Mouse (Mus musculus): ENCODE measurements around the gene Bud23. TPM values are rescaled to one million over a fixed set of nuclear protein-coding genes. Genes with fewer than 3 reads are reported as not detected.

The Bud23 gene
- total RNA-seq, 1 experiment, result 112 TPM

- H3K4me1 ChIP-seq (ENCODE audit: control insufficient read depth in 2 of 2, insufficient read depth in 2 of 2, low read length in 2 of 2, poor library complexity in 1 of 2), result peaks cover 0 to 13% of the 10 kb centered on the region in 2 experiments; a peak in 1 of 4 replicates
- in situ Hi-C loops (cut with MboI; ENCODE audit: low sequenced_read_pairs in 2 of 2, unreplicated experiment in 2 of 2), result no loop called here
- H3K9ac ChIP-seq (ENCODE audit: insufficient read depth, low read depth, low read length, poor library complexity, severe bottlenecking), result peak overlapping the region; percentile 92; the same call in 1 of the 2 replicates
- H3K4me3 ChIP-seq (ENCODE audit: insufficient read depth in 1 of 2, low read depth in 1 of 2, low read length in 2 of 2, poor library complexity in 1 of 2, severe bottlenecking in 1 of 2), result peak overlapping the region; percentile 82 to 90
- no peaks in the 10 kb centered on the region for H3K9me3 ChIP-seq (ENCODE audit: control insufficient read depth, insufficient read depth, low read depth, low read length)
- H3K36me3 ChIP-seq (ENCODE audit: control insufficient read depth, insufficient read depth, low read length, poor library complexity, severe bottlenecking), result peaks cover 9% of the 10 kb centered on the region; the same call in 1 of the 2 replicates
- no peak for DNase-seq (ENCODE audit: low read depth, low spot score)
- no peak for TF ChIP-seq ZC3H11A (IDR thresholded peaks at IDR 0.05; ENCODE audit: borderline replicate concordance, low read depth, low read length)
- H3K27ac ChIP-seq (ENCODE audit: insufficient read depth, low read depth, low read length, poor library complexity, severe bottlenecking), result no peak overlapping the region
These were observed 54.4 kb downstream of the Bud23 start for GRCm38 (mm10) chr5:135010320-135010709.

GRCm38 (mm10) chr5:135009590-135010319, 55.0 kb downstream of the Bud23 start:
- Histone ChIP-seq H3K27ac (ENCODE audit: insufficient read depth, low read depth, low read length, poor library complexity, severe bottlenecking) (peak overlapping the region; percentile 94), H3K4me1 (ENCODE audit: control insufficient read depth in 2 of 2, insufficient read depth in 2 of 2, low read length in 2 of 2, poor library complexity in 1 of 2) (peaks cover 0 to 13% of the 10 kb centered on the region in 2 experiments; a peak in 1 of 4 replicates), H3K36me3 (ENCODE audit: control insufficient read depth, insufficient read depth, low read length, poor library complexity, severe bottlenecking) (peaks cover 9% of the 10 kb centered on the region; the same call in 1 of the 2 replicates), H3K9ac (ENCODE audit: insufficient read depth, low read depth, low read length, poor library complexity, severe bottlenecking) (peak overlapping the region; percentile 92), H3K9me3 (ENCODE audit: control insufficient read depth, insufficient read depth, low read depth, low read length) (no peaks in the 10 kb centered on the region), H3K4me3 (ENCODE audit: insufficient read depth in 1 of 2, low read depth in 1 of 2, low read length in 2 of 2, poor library complexity in 1 of 2, severe bottlenecking in 1 of 2) (peak overlapping the region; percentile 82 to 90)
- DNase-seq (ENCODE audit: low read depth, low spot score), result peak; percentile 71
- in situ Hi-C loops (cut with MboI; ENCODE audit: low sequenced_read_pairs in 2 of 2, unreplicated experiment in 2 of 2), result no loop called here
- no peak for TF ChIP-seq ZNF384 (IDR thresholded peaks at IDR 0.05; ENCODE audit: low read depth, low read length)
- TF ChIP-seq CHD2 (IDR thresholded peaks at IDR 0.05; ENCODE audit: low read depth, low read length), result no peak
- TF ChIP-seq ZC3H11A (IDR thresholded peaks at IDR 0.05; ENCODE audit: borderline replicate concordance, low read depth, low read length), result no peak
- no peak for TF ChIP-seq MAFK (IDR thresholded peaks at IDR 0.05; ENCODE audit: insufficient read depth, low read depth, low read length)
- peak; percentile 63; the same call in 1 of the 2 replicates for TF ChIP-seq HCFC1 (IDR thresholded peaks at IDR 0.05; ENCODE audit: borderline replicate concordance, insufficient read depth, low read length)

- Histone ChIP-seq H3K4me3 (ENCODE audit: insufficient read depth in 1 of 2, low read depth in 1 of 2, low read length in 2 of 2, poor library complexity in 1 of 2, severe bottlenecking in 1 of 2) (peak within 1 kb of the TSS; percentile 82 to 90), H3K27ac (ENCODE audit: insufficient read depth, low read depth, low read length, poor library complexity, severe bottlenecking) (peak within 1 kb of the TSS; percentile 94), H3K9me3 (ENCODE audit: control insufficient read depth, insufficient read depth, low read depth, low read length) (no peaks in the 10 kb centered on the region), H3K36me3 (ENCODE audit: control insufficient read depth, insufficient read depth, low read length, poor library complexity, severe bottlenecking) (peaks cover 9% of the 10 kb centered on the region; the same call in 1 of the 2 replicates), H3K4me1 (ENCODE audit: control insufficient read depth in 2 of 2, insufficient read depth in 2 of 2, low read length in 2 of 2, poor library complexity in 1 of 2) (peaks cover 0 to 13% of the 10 kb centered on the region in 2 experiments; a peak in 1 of 4 replicates), H3K9ac (ENCODE audit: insufficient read depth, low read depth, low read length, poor library complexity, severe bottlenecking) (peak within 1 kb of the TSS; percentile 92)
- peak; percentile 100 for DNase-seq (ENCODE audit: low read depth, low spot score)
- in situ Hi-C loops (cut with MboI; ENCODE audit: low sequenced_read_pairs in 2 of 2, unreplicated experiment in 2 of 2), result no loop called here
- TF ChIP-seq MAFK (IDR thresholded peaks at IDR 0.05; ENCODE audit: insufficient read depth, low read depth, low read length) (no peak), ZNF384 (IDR thresholded peaks at IDR 0.05; ENCODE audit: low read depth, low read length) (no peak), HCFC1 (IDR thresholded peaks at IDR 0.05; ENCODE audit: borderline replicate concordance, insufficient read depth, low read length) (no peak; the same call in none of the 2 replicates), CHD2 (IDR thresholded peaks at IDR 0.05; ENCODE audit: low read depth, low read length) (no peak), ZC3H11A (IDR thresholded peaks at IDR 0.05; ENCODE audit: borderline replicate concordance, low read depth, low read length) (no peak)
These were observed 55.8 kb downstream of the Bud23 start, which contains the start of gene Abhd11 for GRCm38 (mm10) chr5:135008671-135009589. Gene Abhd11, plus strand, starts transcription at chr5:135009152.

GRCm38 (mm10) chr5:135007802-135008571, 56.8 kb downstream of the Bud23 start:
- in situ Hi-C loops (cut with MboI; ENCODE audit: low sequenced_read_pairs in 2 of 2, unreplicated experiment in 2 of 2), result no loop called here
- no peak for TF ChIP-seq CHD2 (IDR thresholded peaks at IDR 0.05; ENCODE audit: low read depth, low read length)
- TF ChIP-seq HCFC1 (IDR thresholded peaks at IDR 0.05; ENCODE audit: borderline replicate concordance, insufficient read depth, low read length), result no peak
- no peak for TF ChIP-seq ZNF384 (IDR thresholded peaks at IDR 0.05; ENCODE audit: low read depth, low read length)
- no peak for TF ChIP-seq MAFK (IDR thresholded peaks at IDR 0.05; ENCODE audit: insufficient read depth, low read depth, low read length)
- no peak for TF ChIP-seq ZC3H11A (IDR thresholded peaks at IDR 0.05; ENCODE audit: borderline replicate concordance, low read depth, low read length)
- H3K4me3 ChIP-seq (ENCODE audit: insufficient read depth in 1 of 2, low read depth in 1 of 2, low read length in 2 of 2, poor library complexity in 1 of 2, severe bottlenecking in 1 of 2), result peak overlapping the region; percentile 63 to 71
- peaks cover 0 to 13% of the 10 kb centered on the region in 2 experiments; a peak in 1 of 4 replicates for H3K4me1 ChIP-seq (ENCODE audit: control insufficient read depth in 2 of 2, insufficient read depth in 2 of 2, low read length in 2 of 2, poor library complexity in 1 of 2)
- no peak for DNase-seq (ENCODE audit: low read depth, low spot score)
- no peaks in the 10 kb centered on the region for H3K9me3 ChIP-seq (ENCODE audit: control insufficient read depth, insufficient read depth, low read depth, low read length)
- H3K27ac ChIP-seq (ENCODE audit: insufficient read depth, low read depth, low read length, poor library complexity, severe bottlenecking), result peak overlapping the region; percentile 93
- H3K9ac ChIP-seq (ENCODE audit: insufficient read depth, low read depth, low read length, poor library complexity, severe bottlenecking), result peak overlapping the region; percentile 84
- H3K36me3 ChIP-seq (ENCODE audit: control insufficient read depth, insufficient read depth, low read length, poor library complexity, severe bottlenecking), result peaks cover 9% of the 10 kb centered on the region; the same call in 1 of the 2 replicates

Other genes starting within 250 kb of the Bud23 start
- gene Tmem270, start 158.2 kb downstream of the Bud23 start, total RNA-seq (2012; rRNA removed), result not detected in 2 replicates
- not detected in 2 replicates for gene Cldn13, start 149.4 kb downstream of the Bud23 start, total RNA-seq (2012; rRNA removed)
- gene Mettl27, start 132.6 kb downstream of the Bud23 start, total RNA-seq (2012; rRNA removed), result 15.6 and 17.3 TPM in 2 replicates
- 150 and 350 TPM in 2 replicates for gene Cldn4, start 118.0 kb downstream of the Bud23 start, total RNA-seq (2012; rRNA removed)
- gene Cldn3, start 78.7 kb downstream of the Bud23 start, total RNA-seq (2012; rRNA removed), result 8.4 and 24.1 TPM in 2 replicates
- gene Abhd11, start 55.8 kb downstream of the Bud23 start, total RNA-seq (2012; rRNA removed), result 64.8 and 105 TPM in 2 replicates
- gene Stx1a, start 41.5 kb downstream of the Bud23 start, total RNA-seq (2012; rRNA removed), result 9.5 and 14.6 TPM in 2 replicates
- gene Dnajc30, start 757 bp downstream of the Bud23 start, total RNA-seq (2012; rRNA removed), result 6.2 and 8.3 TPM in 2 replicates
- gene Vps37d, start 13.3 kb upstream of the Bud23 start, total RNA-seq (2012; rRNA removed), result 2.0 and 3.0 TPM in 2 replicates
- 7.6 and 11.7 TPM in 2 replicates for gene Mlxipl, start 24.9 kb upstream of the Bud23 start, total RNA-seq (2012; rRNA removed)
- 49.6 and 99.0 TPM in 2 replicates for gene Tbl2, start 84.7 kb upstream of the Bud23 start, total RNA-seq (2012; rRNA removed)
- gene Bcl7b, start 103.3 kb upstream of the Bud23 start, total RNA-seq (2012; rRNA removed), result 15.0 and 17.5 TPM in 2 replicates
- 63.1 and 70.1 TPM in 2 replicates for gene Baz1b, start 122.3 kb upstream of the Bud23 start, total RNA-seq (2012; rRNA removed)
- gene Fzd9, start 186.3 kb upstream of the Bud23 start, total RNA-seq (2012; rRNA removed), result 9.4 and 18.2 TPM in 2 replicates

Measured in ES-E14 (cell line).